Mouse (Mus musculus): ENCODE results near the gene Cldn15. TPM values are rescaled to one million over a fixed set of nuclear protein-coding genes. Genes with fewer than 3 reads are reported as not detected.

The Cldn15 gene
- total RNA-seq, 2 experiments from 2014 or later, result 0.61 TPM; not detected in 1

GRCm38 (mm10) chr5:136980974-136981373, 14.6 kb downstream of the Cldn15 start:
- DNase-seq (ENCODE audit: low spot score in 2 of 2), result no peak

- DNase-seq (ENCODE audit: low spot score in 2 of 2), result no peak
Measured at GRCm38 (mm10) chr5:136982338-136982930, 16.0 kb downstream of the Cldn15 start.

- no peak for DNase-seq (ENCODE audit: low spot score in 2 of 2)
Measured at GRCm38 (mm10) chr5:136984828-136985227, 18.4 kb downstream of the Cldn15 start.

GRCm38 (mm10) chr5:136986695-136987137, 20.3 kb downstream of the Cldn15 start, which contains the start of gene Plod3:
TSS of gene Plod3 (plus strand) at chr5:136987019.
- DNase-seq (ENCODE audit: low spot score in 2 of 2), result peak; percentile 95 to 98

- DNase-seq (ENCODE audit: low spot score in 2 of 2), result peak; percentile 75 to 80
Measured at GRCm38 (mm10) chr5:136987138-136987933, 20.9 kb downstream of the Cldn15 start.

- no peak for DNase-seq (ENCODE audit: low spot score in 2 of 2)
Measured at GRCm38 (mm10) chr5:136987934-136988271, 21.5 kb downstream of the Cldn15 start, which contains the start of gene Znhit1. TSS of gene Znhit1 (minus strand) at chr5:136988021.

GRCm38 (mm10) chr5:136988420-136988819, 22.0 kb downstream of the Cldn15 start:
- DNase-seq (ENCODE audit: low spot score in 2 of 2), result peak in 1 of 2 experiments; percentile 41

- DNase-seq (ENCODE audit: low spot score in 2 of 2), result no peak
Measured at GRCm38 (mm10) chr5:136989801-136990200, 23.4 kb downstream of the Cldn15 start.

- DNase-seq (ENCODE audit: low spot score in 2 of 2), result no peak
Measured at GRCm38 (mm10) chr5:136999449-136999848, 33.0 kb downstream of the Cldn15 start.

GRCm38 (mm10) chr5:137000612-137001011, 34.2 kb downstream of the Cldn15 start:
- no peak for DNase-seq (ENCODE audit: low spot score in 2 of 2)

GRCm38 (mm10) chr5:137007276-137007675, 40.9 kb downstream of the Cldn15 start:
- no peak for DNase-seq (ENCODE audit: low spot score in 2 of 2)

GRCm38 (mm10) chr5:137009988-137010387, 43.6 kb downstream of the Cldn15 start:
- peak in 1 of 2 experiments; percentile 71 for DNase-seq (ENCODE audit: low spot score in 2 of 2)

GRCm38 (mm10) chr5:137012401-137012950, 46.1 kb downstream of the Cldn15 start:
- no peak for DNase-seq (ENCODE audit: low spot score in 2 of 2)

- DNase-seq (ENCODE audit: low spot score in 2 of 2), result no peak
Measured at GRCm38 (mm10) chr5:137015913-137016312, 49.5 kb downstream of the Cldn15 start.

- DNase-seq (ENCODE audit: low spot score in 2 of 2), result no peak
Measured at GRCm38 (mm10) chr5:137024318-137024717, 57.9 kb downstream of the Cldn15 start.

GRCm38 (mm10) chr5:137025132-137025531, 58.7 kb downstream of the Cldn15 start:
- DNase-seq (ENCODE audit: low spot score in 2 of 2), result peak; percentile 67 to 76

Small RNA genes lying within 50 kb of the gene (microRNA-seq; reads per million reads assigned to microRNA genes)
- gene Mir702, result 160 to 232 reads per million in 2 experiments

Other genes with a start within 250 kb of the Cldn15 start
- 1 to 10 TPM; 1.8 to 2.7 TPM for gene Col26a1, start 83.4 kb upstream of the Cldn15 start, total RNA-seq (2021)
- gene Ift22, start 58.5 kb upstream of the Cldn15 start, total RNA-seq (2021), result 10 to 100 TPM; 85.7 to 88.0 TPM
- 100 to 1,000 TPM; 237 to 255 TPM for gene Fis1, start 13.3 kb upstream of the Cldn15 start, total RNA-seq (2021)
- 10 to 100 TPM; 38.5 to 43.1 TPM for gene Plod3, start 20.4 kb downstream of the Cldn15 start, total RNA-seq (2021)
- gene Znhit1, start 21.4 kb downstream of the Cldn15 start, total RNA-seq (2021), result 10 to 100 TPM; 82.8 to 96.2 TPM
- 100 to 1,000 TPM; 228 to 230 TPM for gene Vgf, start 59.8 kb downstream of the Cldn15 start, total RNA-seq (2021)
- 100 to 1,000 TPM; 316 to 355 TPM for gene Ap1s1, start 79.5 kb downstream of the Cldn15 start, total RNA-seq (2021)
- under 1 TPM; 0.40 to 0.94 TPM for gene Serpine1, start 105.7 kb downstream of the Cldn15 start, total RNA-seq (2021)
- gene Trim56, start 149.6 kb downstream of the Cldn15 start, total RNA-seq (2021), result 1 to 10 TPM; 5.9 to 6.0 TPM
- not detected for gene Muc3, start 182.7 kb downstream of the Cldn15 start, total RNA-seq (2021)
- gene Muc3a, start 245.8 kb downstream of the Cldn15 start, total RNA-seq (2021), result 1 to 10 TPM; 3.8 to 4.0 TPM